Mouse (Mus musculus) regulatory T cell (primary cell): ENCODE measurements at regions not wholly inside any gene's neighbourhood (a gene's known extent, or its start where the extent isn't known, plus 50 kb on each side); places are given as distances from the start of the nearest gene placed in this dataset.

ENCODE experiments used
- in situ Hi-C: fragments of 300-600 bp; cut with MboI, MseI; formaldehyde crosslinking; loops from one replicate; pipeline ENCODE4 v1.15.1; 2025; ENCODE audit warnings: high pct_unique_total_duplicates

- in situ Hi-C loops, result no loop called here
Measured at GRCm38 (mm10) chr3:148446845-148447244, 543.5 kb downstream of the Adgrl2 start.

GRCm38 (mm10) chr3:148443012-148443411, 547.3 kb downstream of the Adgrl2 start:
- in situ Hi-C loops, result no loop called here

GRCm38 (mm10) chr3:148434033-148434432, 556.3 kb downstream of the Adgrl2 start:
- in situ Hi-C loops, result no loop called here

GRCm38 (mm10) chr3:148429012-148429865, 561.1 kb downstream of the Adgrl2 start:
- in situ Hi-C loops, result no loop called here

GRCm38 (mm10) chr3:148424089-148424488, 566.3 kb downstream of the Adgrl2 start:
- in situ Hi-C loops, result no loop called here

- in situ Hi-C loops, result no loop called here
Measured at GRCm38 (mm10) chr3:148423383-148423782, 567.0 kb downstream of the Adgrl2 start.

- in situ Hi-C loops, result no loop called here
Measured at GRCm38 (mm10) chr3:148422720-148423119, 567.6 kb downstream of the Adgrl2 start.

GRCm38 (mm10) chr3:148422205-148422604, 568.1 kb downstream of the Adgrl2 start:
- in situ Hi-C loops, result no loop called here

- in situ Hi-C loops, result no loop called here
Measured at GRCm38 (mm10) chr3:148420303-148420702, 570.1 kb downstream of the Adgrl2 start.

- in situ Hi-C loops, result no loop called here
Measured at GRCm38 (mm10) chr3:148419462-148420074, 570.8 kb downstream of the Adgrl2 start.

- in situ Hi-C loops, result no loop called here
Measured at GRCm38 (mm10) chr3:148418067-148418466, 572.3 kb downstream of the Adgrl2 start.

- in situ Hi-C loops, result no loop called here
Measured at GRCm38 (mm10) chr3:148415443-148415842, 574.9 kb downstream of the Adgrl2 start.

GRCm38 (mm10) chr3:148413027-148413426, 577.3 kb downstream of the Adgrl2 start:
- in situ Hi-C loops, result no loop called here

- in situ Hi-C loops, result no loop called here
Measured at GRCm38 (mm10) chr3:148412191-148412590, 578.2 kb downstream of the Adgrl2 start.

- in situ Hi-C loops, result no loop called here
Measured at GRCm38 (mm10) chr3:148398349-148398748, 592.0 kb downstream of the Adgrl2 start.

- in situ Hi-C loops, result no loop called here
Measured at GRCm38 (mm10) chr3:148387550-148387949, 602.8 kb downstream of the Adgrl2 start.

GRCm38 (mm10) chr3:148385712-148386111, 604.6 kb downstream of the Adgrl2 start:
- in situ Hi-C loops, result no loop called here

- in situ Hi-C loops, result no loop called here
Measured at GRCm38 (mm10) chr3:148381057-148381456, 609.3 kb downstream of the Adgrl2 start.

- in situ Hi-C loops, result no loop called here
Measured at GRCm38 (mm10) chr3:148363331-148363730, 627.0 kb downstream of the Adgrl2 start.

- in situ Hi-C loops, result no loop called here
Measured at GRCm38 (mm10) chr3:148362453-148362864, 627.9 kb downstream of the Adgrl2 start.

GRCm38 (mm10) chr3:148343633-148344361, 646.6 kb downstream of the Adgrl2 start:
- in situ Hi-C loops, result no loop called here

- in situ Hi-C loops, result no loop called here
Measured at GRCm38 (mm10) chr3:148343256-148343632, 647.1 kb downstream of the Adgrl2 start.
